Mouse (Mus musculus): Measurements from ENCODE around the gene Itpr1. TPM values are rescaled to one million over a fixed set of nuclear protein-coding genes. Genes with fewer than 3 reads are reported as not detected.
A peak's percentile ranks its signal among the peaks of the same experiment; 100 is the strongest.

The Itpr1 gene
- polyA plus RNA-seq, 1 experiment from 2014 or later, result 15.7 TPM

- ATAC-seq (ENCODE audit: insufficient read depth), result no peak
- Histone ChIP-seq H3K9me3 (ENCODE audit: low read depth, low read length) (no peaks in the 10 kb centered on the region), H3K4me3 (ENCODE audit: low read depth, low read length) (no peak overlapping the region), H3K27me3 (ENCODE audit: insufficient read depth, low read length) (no peaks in the 10 kb centered on the region), H3K4me1 (ENCODE audit: insufficient read depth) (peaks cover 12% of the 10 kb centered on the region), H3K4me2 (no peak overlapping the region), H3K27ac (ENCODE audit: low read depth) (no peak overlapping the region), H3K9ac (no peak overlapping the region), H3K36me3 (ENCODE audit: insufficient read depth) (0 out of 2 replicates have a peak, but pooled peaks cover 2% of the 10 kb centered on the region)
- WGBS, result 80% methylated on average over 5 of the region's 5 CpGs
- TF ChIP-seq CTCF (IDR thresholded peaks at IDR 0.05; ENCODE audit: low read depth), result no peak
- no peak for DNase-seq
Measured at GRCm38 (mm10) chr6:108534139-108534538, 321.2 kb downstream of the Itpr1 start.

GRCm38 (mm10) chr6:108534596-108534995, 321.7 kb downstream of the Itpr1 start:
- H3K27me3 ChIP-seq (ENCODE audit: insufficient read depth, low read length), result no peaks in the 10 kb centered on the region
- H3K9me3 ChIP-seq (ENCODE audit: low read depth, low read length), result no peaks in the 10 kb centered on the region
- H3K4me1 ChIP-seq (ENCODE audit: insufficient read depth), result peaks cover 12% of the 10 kb centered on the region
- no peak overlapping the region for H3K4me3 ChIP-seq (ENCODE audit: low read depth, low read length)
- no peak overlapping the region for H3K4me2 ChIP-seq
- ATAC-seq (ENCODE audit: insufficient read depth) (no peak), DNase-seq (no peak)
- H3K9ac ChIP-seq, result no peak overlapping the region
- no peak overlapping the region for H3K27ac ChIP-seq (ENCODE audit: low read depth)
- no peak for TF ChIP-seq CTCF (IDR thresholded peaks at IDR 0.05; ENCODE audit: low read depth)
- 80% methylated on average over 6 of the region's 6 CpGs for WGBS
- no peaks in the 10 kb centered on the region for H3K36me3 ChIP-seq (ENCODE audit: insufficient read depth)

GRCm38 (mm10) chr6:108535309-108535708, 322.4 kb downstream of the Itpr1 start:
- H3K4me3 ChIP-seq (ENCODE audit: low read depth, low read length), result no peak overlapping the region

GRCm38 (mm10) chr6:108536546-108537317, 323.8 kb downstream of the Itpr1 start:
- 51% methylated on average over 8 of the region's 8 CpGs for WGBS
- TF ChIP-seq CTCF (IDR thresholded peaks at IDR 0.05; ENCODE audit: low read depth), result no peak
- peak; percentile 91 for ATAC-seq (ENCODE audit: insufficient read depth)
- Histone ChIP-seq H3K4me2 (no peak overlapping the region), H3K4me3 (ENCODE audit: low read depth, low read length) (no peak overlapping the region), H3K9ac (no peak overlapping the region), H3K4me1 (ENCODE audit: insufficient read depth) (peaks cover 9% of the 10 kb centered on the region), H3K27ac (ENCODE audit: low read depth) (peak overlapping the region; percentile 83), H3K36me3 (ENCODE audit: insufficient read depth) (no peaks in the 10 kb centered on the region), H3K9me3 (ENCODE audit: low read depth, low read length) (no peaks in the 10 kb centered on the region), H3K27me3 (ENCODE audit: insufficient read depth, low read length) (no peaks in the 10 kb centered on the region)
- peak; percentile 73 for DNase-seq

More at GRCm38 (mm10) chr6:108535309-108535708, 322.4 kb downstream of the Itpr1 start:
- no peaks in the 10 kb centered on the region for H3K27me3 ChIP-seq (ENCODE audit: insufficient read depth, low read length)
- no peaks in the 10 kb centered on the region for H3K9me3 ChIP-seq (ENCODE audit: low read depth, low read length)
- peaks cover 12% of the 10 kb centered on the region for H3K4me1 ChIP-seq (ENCODE audit: insufficient read depth)
- no peak for DNase-seq
- H3K36me3 ChIP-seq (ENCODE audit: insufficient read depth), result no peaks in the 10 kb centered on the region
- no peak overlapping the region for H3K9ac ChIP-seq
- ATAC-seq (ENCODE audit: insufficient read depth), result no peak
- no peak overlapping the region for H3K27ac ChIP-seq (ENCODE audit: low read depth)
- TF ChIP-seq CTCF (IDR thresholded peaks at IDR 0.05; ENCODE audit: low read depth), result no peak
- WGBS, result 78% methylated on average over 4 of the region's 4 CpGs
- no peak overlapping the region for H3K4me2 ChIP-seq

GRCm38 (mm10) chr6:108538406-108538805, 325.5 kb downstream of the Itpr1 start:
- 72% methylated on average over 4 of the region's 4 CpGs for WGBS
- Histone ChIP-seq H3K9ac (no peak overlapping the region), H3K4me3 (ENCODE audit: low read depth, low read length) (no peak overlapping the region), H3K27ac (ENCODE audit: low read depth) (no peak overlapping the region), H3K4me2 (no peak overlapping the region), H3K9me3 (ENCODE audit: low read depth, low read length) (no peaks in the 10 kb centered on the region), H3K27me3 (ENCODE audit: insufficient read depth, low read length) (no peaks in the 10 kb centered on the region), H3K36me3 (ENCODE audit: insufficient read depth) (peaks cover 9% of the 10 kb centered on the region; the same call in 1 of the 2 replicates), H3K4me1 (ENCODE audit: insufficient read depth) (peaks cover 4% of the 10 kb centered on the region; the same call in 1 of the 2 replicates)
- DNase-seq (no peak), ATAC-seq (ENCODE audit: insufficient read depth) (no peak)
- no peak for TF ChIP-seq CTCF (IDR thresholded peaks at IDR 0.05; ENCODE audit: low read depth)

- H3K4me1 ChIP-seq (ENCODE audit: insufficient read depth), result peaks cover 4% of the 10 kb centered on the region; the same call in 1 of the 2 replicates
- no peaks in the 10 kb centered on the region for H3K27me3 ChIP-seq (ENCODE audit: insufficient read depth, low read length)
- H3K27ac ChIP-seq (ENCODE audit: low read depth), result no peak overlapping the region
- no peak overlapping the region for H3K4me2 ChIP-seq
- WGBS, result 82% methylated on average over 6 of the region's 6 CpGs
- no peaks in the 10 kb centered on the region for H3K9me3 ChIP-seq (ENCODE audit: low read depth, low read length)
- TF ChIP-seq CTCF (IDR thresholded peaks at IDR 0.05; ENCODE audit: low read depth), result no peak
- ATAC-seq (ENCODE audit: insufficient read depth) (no peak), DNase-seq (no peak)
- no peak overlapping the region for H3K9ac ChIP-seq
- H3K36me3 ChIP-seq (ENCODE audit: insufficient read depth), result peaks cover 9% of the 10 kb centered on the region; the same call in 1 of the 2 replicates
- H3K4me3 ChIP-seq (ENCODE audit: low read depth, low read length), result no peak overlapping the region
Measured at GRCm38 (mm10) chr6:108540441-108540840, 327.5 kb downstream of the Itpr1 start.

GRCm38 (mm10) chr6:108544917-108545316, 332.0 kb downstream of the Itpr1 start:
- no peak overlapping the region for H3K9ac ChIP-seq
- DNase-seq (no peak), ATAC-seq (ENCODE audit: insufficient read depth) (no peak)
- no peaks in the 10 kb centered on the region for H3K27me3 ChIP-seq (ENCODE audit: insufficient read depth, low read length)
- H3K36me3 ChIP-seq (ENCODE audit: insufficient read depth), result peaks cover 9% of the 10 kb centered on the region; the same call in 1 of the 2 replicates
- no peak overlapping the region for H3K27ac ChIP-seq (ENCODE audit: low read depth)
- no peak for TF ChIP-seq CTCF (IDR thresholded peaks at IDR 0.05; ENCODE audit: low read depth)
- H3K4me2 ChIP-seq, result no peak overlapping the region
- no peaks in the 10 kb centered on the region for H3K9me3 ChIP-seq (ENCODE audit: low read depth, low read length)
- H3K4me3 ChIP-seq (ENCODE audit: low read depth, low read length), result no peak overlapping the region
- 75% methylated on average over 7 of the region's 7 CpGs for WGBS
- no peaks in the 10 kb centered on the region for H3K4me1 ChIP-seq (ENCODE audit: insufficient read depth)
